Mouse (Mus musculus) cerebellum, adult 2 months (tissue): ENCODE measurements around the gene Pdgfra.

Source experiments
- CTCF ChIP-seq: fragments of 200-500 bp; IDR thresholded peaks from 2 replicates; pipeline ENCODE4 v1.5.1; 2011; ENCODE audit warnings: low read depth, mild to moderate bottlenecking, control low read depth, low read length, moderate library complexity, borderline replicate concordance; ENCODE audit not compliant: insufficient read depth
- POLR2A ChIP-seq: fragments of 200-500 bp; IDR thresholded peaks from 2 replicates; pipeline ENCODE4 v1.6.1; 2011; ENCODE audit warnings: low read length, control low read depth, borderline replicate concordance; ENCODE audit not compliant: insufficient read depth

DNA sequence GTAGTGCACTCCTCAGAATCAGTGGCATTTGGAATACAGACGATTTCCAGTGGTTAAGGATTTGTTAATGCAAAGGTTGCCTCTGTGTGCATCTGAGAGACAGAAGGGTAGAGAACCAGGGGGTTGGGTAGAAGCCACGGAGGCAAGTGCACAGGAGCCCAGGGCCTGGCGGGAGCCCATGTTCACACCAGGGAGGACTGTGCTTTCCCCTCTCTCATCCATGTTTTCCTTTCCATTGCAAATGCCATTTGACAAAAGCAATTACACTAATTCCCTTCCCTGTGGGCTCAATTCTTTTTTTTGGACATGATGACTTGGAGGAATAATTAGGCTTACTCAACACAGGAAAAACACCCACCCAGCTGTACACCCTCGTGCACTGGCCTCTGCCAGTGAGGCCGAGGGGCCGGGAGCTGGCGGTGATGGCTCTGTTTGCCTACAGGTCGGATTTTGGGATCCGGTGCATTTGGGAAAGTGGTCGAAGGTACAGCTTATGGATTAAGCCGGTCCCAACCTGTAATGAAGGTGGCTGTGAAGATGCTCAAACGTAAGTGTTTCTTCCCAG, 27.7 kb downstream of the Pdgfra start:
- TF ChIP-seq POLR2A (no peak), CTCF (no peak)
